Mouse (Mus musculus) spleen, adult 12 weeks (tissue): ENCODE results near the gene Snx29.
"Not testable (repeated sequence)": the region's sequence is repeated elsewhere in the genome, so short reads cannot be mapped to it uniquely, and the experiment has no call there.

Source experiments
- DNase-seq: peaks from one replicate; pipeline ENCODE4 v3.0.0; 2022; ENCODE audit warnings: low spot score

Gene Snx29

DNA sequence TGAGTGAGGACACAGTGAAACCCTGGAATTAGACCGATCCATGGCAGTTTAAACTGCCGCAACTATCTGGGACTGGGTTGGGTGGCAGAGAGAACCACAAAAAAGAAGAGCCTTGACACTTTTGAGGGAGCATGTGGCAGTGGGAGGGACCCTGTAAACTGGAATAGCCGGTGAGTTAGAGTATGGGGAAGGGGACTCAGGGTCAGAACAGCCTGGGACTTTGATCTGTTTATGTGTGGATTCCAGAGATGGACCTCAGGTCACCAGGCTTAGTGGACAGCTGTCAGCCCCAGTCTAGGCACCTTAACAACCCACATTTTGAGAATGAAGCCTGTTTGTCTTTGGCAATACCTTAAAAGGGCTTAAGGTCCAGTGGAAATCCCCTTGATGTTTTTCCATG is 215.5 kb downstream of the Snx29 start:
- DNase-seq: no peak

DNA sequence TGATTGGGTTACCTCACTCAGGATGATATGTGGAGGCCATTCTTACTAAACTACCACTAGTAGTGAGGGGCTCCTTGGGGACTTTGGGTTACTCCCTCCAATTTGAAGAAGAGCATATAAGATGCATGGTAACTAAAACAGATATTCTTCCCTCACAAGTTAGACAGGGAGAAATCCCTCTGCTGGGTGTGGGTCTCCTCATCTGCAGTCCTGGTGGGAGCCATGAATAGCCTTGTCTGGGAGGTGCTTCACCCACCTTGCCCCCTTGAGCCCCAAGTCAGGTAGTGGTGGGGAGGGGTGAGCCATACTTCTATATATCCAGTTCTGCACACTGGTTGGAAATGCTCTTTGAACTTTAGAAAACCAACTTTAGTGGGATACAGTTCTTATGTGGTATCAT is 218.3 kb downstream of the Snx29 start:
- DNase-seq: no peak

GRCm38 (mm10) chr16:11541769-11542168 is 219.1 kb downstream of the Snx29 start:
- no peak for DNase-seq

GRCm38 (mm10) chr16:11550043-11550725 is 227.5 kb downstream of the Snx29 start:
- no peak for DNase-seq

- no peak for DNase-seq
Observed at GRCm38 (mm10) chr16:11561714-11562113, 239.0 kb downstream of the Snx29 start.

- DNase-seq: no peak
Observed at GRCm38 (mm10) chr16:11563846-11564245, 241.1 kb downstream of the Snx29 start.

DNA sequence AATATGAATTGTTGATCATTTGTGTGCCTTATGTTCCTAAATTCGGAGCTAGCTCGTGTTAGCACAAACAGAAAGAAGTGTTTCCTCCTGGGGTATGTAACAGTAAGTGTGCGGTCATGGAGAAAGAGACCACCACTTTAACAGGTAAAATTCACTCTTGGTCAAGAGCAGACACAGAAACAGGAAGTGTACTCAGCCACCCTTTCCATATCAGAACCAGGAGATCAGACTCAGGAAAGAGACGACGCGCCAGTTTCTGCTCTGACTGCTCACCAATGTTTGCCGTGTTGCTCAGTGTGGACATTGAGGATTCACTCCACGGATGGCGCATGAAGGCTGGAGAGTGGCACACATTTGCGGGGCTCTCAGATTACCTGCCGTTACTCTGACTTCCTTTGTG is 242.4 kb downstream of the Snx29 start:
- DNase-seq: no peak

DNA sequence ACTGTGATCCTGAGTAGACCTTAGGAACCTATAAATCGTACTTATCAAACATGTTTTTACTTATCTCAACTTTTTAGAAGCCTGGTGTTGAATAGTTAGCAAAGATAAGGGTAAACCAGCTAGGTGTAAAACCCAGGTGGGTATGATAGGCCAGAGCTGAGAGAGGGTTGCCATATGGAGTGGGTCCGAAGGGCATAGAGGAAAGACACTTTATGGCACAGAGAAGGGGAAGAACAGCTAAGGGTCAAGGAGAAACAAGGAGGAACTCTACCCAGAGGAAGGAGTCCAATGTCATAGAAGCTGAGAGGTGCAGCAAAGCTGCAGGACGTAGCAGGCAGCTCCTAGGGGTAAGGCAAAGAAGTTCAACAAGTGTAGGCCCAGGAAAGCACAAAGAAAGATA is 244.9 kb downstream of the Snx29 start:
- no peak for DNase-seq

GRCm38 (mm10) chr16:11568095-11568494 is 245.4 kb downstream of the Snx29 start:
- no peak for DNase-seq

DNA sequence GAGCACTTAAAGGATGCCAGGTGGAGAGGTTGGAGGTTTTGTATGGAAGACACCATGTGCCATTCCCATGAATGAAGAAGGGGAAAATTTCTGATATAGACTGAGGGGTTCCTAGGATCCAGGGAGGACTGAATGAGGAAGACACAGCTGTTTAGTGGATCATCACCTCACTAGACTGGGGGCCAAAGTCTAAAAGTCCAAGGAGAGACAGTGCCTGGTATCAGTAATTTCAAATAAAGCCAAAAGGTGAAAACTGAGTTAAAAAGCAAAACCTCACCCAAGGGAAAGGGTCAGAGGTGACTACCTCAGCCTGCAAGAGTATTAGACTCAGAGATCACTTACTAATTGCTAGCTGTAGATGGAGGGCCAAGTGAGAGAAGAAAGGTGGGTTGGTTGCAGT is 245.9 kb downstream of the Snx29 start:
- no peak for DNase-seq

DNA sequence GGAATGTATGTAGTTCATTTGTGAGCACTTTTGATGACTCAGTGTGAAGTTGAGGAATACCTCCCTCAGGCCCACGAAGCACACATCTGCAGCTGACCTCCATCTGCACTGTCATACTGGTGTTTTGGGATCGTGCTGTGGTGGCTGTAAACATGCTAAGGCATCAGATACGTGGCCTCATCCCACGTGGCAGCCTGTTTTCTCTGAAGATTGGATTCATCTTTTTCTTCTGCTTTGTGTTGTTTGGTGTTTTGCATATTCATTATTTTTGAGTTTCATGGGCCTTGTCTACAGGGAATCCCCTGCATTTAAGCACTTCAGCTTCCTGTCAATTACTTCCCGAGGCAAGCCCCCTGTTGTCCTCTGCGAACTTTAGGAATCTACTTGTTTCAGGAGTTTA is 246.4 kb downstream of the Snx29 start:
- no peak for DNase-seq

GRCm38 (mm10) chr16:11570072-11570471 is 247.4 kb downstream of the Snx29 start:
- DNase-seq: no peak

DNA sequence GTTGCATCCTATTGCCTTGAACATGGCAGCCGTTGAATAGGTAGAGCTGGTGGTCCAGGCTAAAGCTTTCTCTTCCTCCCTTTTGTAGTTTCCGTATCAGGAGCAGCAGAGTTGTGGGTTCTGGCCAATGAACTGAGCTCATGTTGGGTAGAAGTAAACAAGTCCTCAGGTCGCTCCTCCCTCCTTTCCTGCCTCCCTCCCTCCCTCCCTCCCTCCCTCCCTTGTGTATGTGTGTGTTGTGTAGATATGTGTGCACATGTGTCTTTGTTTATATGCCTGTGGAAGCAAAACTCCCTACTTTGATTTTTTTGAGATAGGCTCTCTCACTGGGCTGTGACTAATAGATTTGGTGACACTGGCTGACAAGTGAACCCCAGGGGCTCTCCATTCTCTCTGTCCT is 251.8 kb downstream of the Snx29 start:
- DNase-seq: no peak

DNA sequence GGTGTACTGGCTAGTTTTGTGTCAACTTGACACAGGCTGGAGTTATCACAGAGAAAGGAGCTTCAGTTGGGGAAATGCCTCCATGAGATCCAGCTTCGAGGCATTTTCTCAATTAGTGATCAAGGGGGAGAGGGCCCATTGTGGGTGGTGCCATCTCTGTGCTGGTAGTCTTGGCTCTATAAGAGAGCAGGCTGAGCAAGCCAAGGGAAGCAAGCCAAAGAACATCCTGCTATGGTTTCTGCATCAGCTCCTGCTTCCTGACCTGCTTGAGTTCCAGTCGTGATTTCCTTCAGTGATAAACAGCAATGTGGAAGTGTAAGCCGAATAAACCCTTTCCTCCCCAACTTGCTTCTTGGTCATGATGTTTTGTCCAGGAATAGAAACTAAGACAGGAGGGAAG is 253.0 kb downstream of the Snx29 start:
- not testable (repeated sequence) for DNase-seq

GRCm38 (mm10) chr16:11577541-11578255 is 255.0 kb downstream of the Snx29 start:
- no peak for DNase-seq

GRCm38 (mm10) chr16:11579676-11580098 is 257.0 kb downstream of the Snx29 start:
- no peak for DNase-seq

GRCm38 (mm10) chr16:11583941-11584639 is 261.4 kb downstream of the Snx29 start:
- DNase-seq: no peak

GRCm38 (mm10) chr16:11588689-11589088 is 266.0 kb downstream of the Snx29 start:
- DNase-seq: no peak

DNA sequence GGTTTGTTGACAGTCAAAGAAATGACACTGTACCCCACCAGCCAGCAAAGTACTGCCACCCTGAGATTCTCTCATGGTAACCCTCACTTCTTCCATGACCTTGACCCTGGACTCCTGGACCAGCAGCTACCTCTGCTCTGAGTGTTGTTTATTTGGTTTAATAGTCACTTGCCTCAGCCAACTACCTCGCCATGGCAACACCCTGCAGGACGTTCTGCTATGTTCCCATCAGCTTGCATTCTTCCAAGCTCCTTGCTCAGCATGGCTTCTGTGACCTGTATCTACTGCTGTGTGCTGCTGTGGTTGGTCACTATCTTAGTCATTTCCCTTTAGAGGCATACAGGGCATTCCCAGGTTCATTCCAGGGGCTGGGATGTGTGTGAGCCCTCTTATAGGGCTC is 266.6 kb downstream of the Snx29 start:
- DNase-seq: no peak

GRCm38 (mm10) chr16:11589782-11590695 is 267.3 kb downstream of the Snx29 start:
- no peak for DNase-seq

DNA sequence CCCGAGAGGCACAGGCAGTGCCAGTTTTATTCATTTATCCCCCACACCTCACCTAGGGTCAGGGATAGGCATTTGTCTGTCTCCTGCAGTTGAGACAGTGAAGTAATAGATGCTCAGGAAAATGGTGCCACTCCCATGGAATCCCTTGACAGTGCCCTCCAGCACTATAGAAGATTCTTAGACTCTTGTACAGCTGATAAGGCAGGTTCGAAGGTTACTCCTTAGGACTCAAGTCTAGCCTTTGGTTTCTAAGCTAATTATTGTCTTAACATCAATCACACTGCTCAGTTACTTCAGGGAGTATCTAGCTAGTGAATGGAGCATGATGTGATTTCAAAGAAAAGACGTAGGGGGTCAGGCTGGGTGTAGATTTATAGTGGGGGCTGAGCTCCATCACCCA is 273.9 kb downstream of the Snx29 start:
- no peak for DNase-seq

- no peak for DNase-seq
Observed at GRCm38 (mm10) chr16:11597769-11598168, 275.1 kb downstream of the Snx29 start.
